In the genomic region with DNA sequence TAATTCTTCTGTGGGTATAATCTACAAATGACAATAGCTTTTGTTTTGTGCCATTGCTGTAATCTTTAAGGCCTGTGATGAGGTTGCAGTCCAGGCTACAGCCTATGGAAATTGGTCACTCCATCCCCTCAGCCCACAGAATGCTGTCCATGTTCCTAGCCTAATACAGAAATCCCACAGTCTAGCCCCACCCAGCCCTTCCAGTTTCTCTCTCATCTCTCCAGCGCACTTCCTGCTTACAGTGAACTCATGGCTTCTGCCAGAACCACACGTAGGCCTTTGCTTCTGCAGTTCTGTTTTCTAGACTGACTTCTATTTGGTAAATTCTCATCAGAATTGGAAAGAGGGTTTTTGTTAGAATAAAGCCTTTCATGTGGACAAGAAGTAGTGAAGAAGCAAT, we compare ENCODE assay signal across 21 mouse cellular contexts. TPM values are rescaled to one million over a fixed set of nuclear protein-coding genes. Genes with fewer than 3 reads are reported as not detected.
"Had no signal": no experiment of that assay in that cellular context is flagged by ENCODE, and none has a peak within 500 bp of the region (broad histone marks: within the 10 kb centered on the region; RNA-seq: fewer than 3 reads in every experiment).

No protein-coding gene starts in this region.

- H3K9me3 ChIP-seq: limb, embryonic 12.5 days; liver, embryonic 15.5 days; midbrain, embryonic 10.5 days; stomach, embryonic 15.5 days had no signal

- DNase-seq: kidney, adult 18-20 months; kidney, postnatal 10 days; kidney, postnatal 4 days; liver; lung, adult 2 months; midbrain, embryonic 14.5 days; right cerebral cortex, postnatal 14 days; thymus, adult 2 months; thymus, postnatal 25 days had no signal

- H3K4me1 ChIP-seq: limb, embryonic 12.5 days; midbrain, embryonic 10.5 days; stomach, embryonic 15.5 days had no signal

- H3K36me3 ChIP-seq: limb, embryonic 12.5 days; liver, embryonic 15.5 days; midbrain, embryonic 10.5 days; stomach, embryonic 15.5 days had no signal

- H3K9ac ChIP-seq: limb, embryonic 12.5 days; liver, embryonic 15.5 days; stomach, embryonic 15.5 days had no signal

- H3K27ac ChIP-seq: layer of hippocampus, adult 2 months; limb, embryonic 12.5 days; liver, embryonic 15.5 days; macrophage; midbrain, embryonic 10.5 days; stomach, embryonic 15.5 days had no signal

- H3K4me2 ChIP-seq: limb, embryonic 12.5 days; liver, embryonic 15.5 days; stomach, embryonic 15.5 days had no signal

- H3K4me3 ChIP-seq: layer of hippocampus, adult 2 months; limb, embryonic 12.5 days; liver, embryonic 15.5 days; midbrain, embryonic 10.5 days; stomach, embryonic 15.5 days had no signal

- H3K27me3 ChIP-seq: limb, embryonic 12.5 days; stomach, embryonic 15.5 days had no signal

RNA-seq across cellular contexts. Expression of gene 4930568D16Rik, which starts 21.5 kb away (rescaled TPM):
- total RNA-seq: layer of hippocampus, adult 2 months; layer of hippocampus, postnatal 10 days; left cerebral cortex, postnatal 36 days had no signal
- polyA plus RNA-seq: kidney, embryonic 14.5 days; limb, embryonic 12.5 days; liver, embryonic 15.5 days; lung, adult 2 months; macrophage; midbrain, embryonic 10.5 days; midbrain, embryonic 14.5 days; neural tube, embryonic 14.5 days; spleen, adult 2 months; stomach, embryonic 15.5 days; thymus, adult 2 months; urinary bladder, adult 2 months had no signal

RNA-seq across cellular contexts. Expression of gene 4930402F06Rik, which starts 51.0 kb away (rescaled TPM):
- total RNA-seq: layer of hippocampus, adult 2 months; layer of hippocampus, postnatal 10 days; left cerebral cortex, postnatal 36 days had no signal
- polyA plus RNA-seq: kidney, embryonic 14.5 days; limb, embryonic 12.5 days; liver, embryonic 15.5 days; lung, adult 2 months; macrophage; midbrain, embryonic 10.5 days; midbrain, embryonic 14.5 days; neural tube, embryonic 14.5 days; spleen, adult 2 months; stomach, embryonic 15.5 days; thymus, adult 2 months; urinary bladder, adult 2 months had no signal
